Mouse (Mus musculus) brain, adult 2 months (tissue): ENCODE data around the gene Mfrp.
"Not testable (repeated sequence)": the region's sequence is repeated elsewhere in the genome, so short reads cannot be mapped to it uniquely, and the experiment has no call there.

Experiments used
- DNase-seq: peaks from one replicate; pipeline ENCODE4 v3.0.0; 2011; ENCODE audit warnings: low read depth, low spot score

Mfrp gene

DNA sequence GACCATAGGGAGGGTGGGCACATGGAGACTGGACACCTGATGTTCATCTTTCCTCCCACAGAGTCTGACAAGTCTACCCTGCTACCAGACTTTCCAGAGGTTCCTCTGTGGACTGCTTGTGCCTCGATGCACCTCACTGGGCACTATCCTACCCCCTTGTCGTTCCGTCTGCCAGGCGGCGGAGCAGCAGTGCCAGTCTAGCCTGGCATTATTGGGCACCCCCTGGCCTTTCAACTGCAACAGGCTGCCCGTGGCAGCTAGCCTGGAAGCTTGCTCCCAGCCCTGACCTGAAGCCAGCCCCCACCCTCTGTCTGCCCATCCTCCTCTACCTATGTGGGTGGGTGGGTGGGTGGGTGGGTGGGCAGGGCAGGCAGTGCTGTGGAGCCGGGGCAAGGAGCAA lies 4.7 kb downstream of the Mfrp start:
- no peak for DNase-seq

DNA sequence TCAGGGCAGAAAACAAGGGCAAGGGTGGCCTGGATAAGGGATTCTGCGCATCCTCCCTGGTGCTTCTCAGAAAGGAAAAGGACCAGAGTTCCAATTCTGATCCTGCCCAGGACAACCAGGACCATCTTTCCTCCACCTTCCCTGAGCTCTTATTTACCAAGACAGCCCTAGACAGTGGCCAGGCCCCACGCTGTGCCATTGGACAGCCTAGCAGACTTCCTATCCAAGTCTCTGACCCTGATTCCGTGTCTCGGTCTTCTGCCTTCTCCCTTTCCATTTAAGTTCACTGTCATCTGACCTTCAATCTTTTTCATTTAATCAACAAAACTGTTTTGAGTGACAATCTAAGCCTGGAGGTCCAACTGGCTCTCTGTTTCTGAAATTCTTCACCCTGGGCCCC lies 5.1 kb downstream of the Mfrp start:
- peak; percentile 55 for DNase-seq

DNA sequence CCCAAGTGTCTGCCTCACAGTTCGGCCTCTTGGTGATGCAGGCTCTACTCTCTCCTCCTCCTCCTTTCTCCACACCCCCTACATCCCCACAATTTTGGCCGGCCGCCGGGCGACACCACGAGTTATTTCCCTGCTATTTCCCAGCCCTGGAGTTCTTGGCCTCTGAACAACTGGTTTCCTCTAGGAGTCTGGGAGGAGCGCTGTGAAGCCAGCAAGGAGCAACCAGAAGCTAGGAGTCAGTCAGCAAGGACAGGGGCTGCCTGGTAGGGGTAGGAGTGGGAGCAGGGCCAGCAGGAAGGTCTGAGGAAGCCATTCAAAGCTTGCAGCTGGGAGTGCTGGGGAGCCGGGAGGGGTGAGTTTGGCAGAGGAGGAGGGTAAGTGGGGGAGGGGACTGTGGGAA lies 5.6 kb downstream of the Mfrp start, which contains the start of gene C1qtnf5:
C1qtnf5 (plus strand) TSS at position 136 of the 400 bp plus-strand sequence.
- DNase-seq = peak; percentile 77

DNA sequence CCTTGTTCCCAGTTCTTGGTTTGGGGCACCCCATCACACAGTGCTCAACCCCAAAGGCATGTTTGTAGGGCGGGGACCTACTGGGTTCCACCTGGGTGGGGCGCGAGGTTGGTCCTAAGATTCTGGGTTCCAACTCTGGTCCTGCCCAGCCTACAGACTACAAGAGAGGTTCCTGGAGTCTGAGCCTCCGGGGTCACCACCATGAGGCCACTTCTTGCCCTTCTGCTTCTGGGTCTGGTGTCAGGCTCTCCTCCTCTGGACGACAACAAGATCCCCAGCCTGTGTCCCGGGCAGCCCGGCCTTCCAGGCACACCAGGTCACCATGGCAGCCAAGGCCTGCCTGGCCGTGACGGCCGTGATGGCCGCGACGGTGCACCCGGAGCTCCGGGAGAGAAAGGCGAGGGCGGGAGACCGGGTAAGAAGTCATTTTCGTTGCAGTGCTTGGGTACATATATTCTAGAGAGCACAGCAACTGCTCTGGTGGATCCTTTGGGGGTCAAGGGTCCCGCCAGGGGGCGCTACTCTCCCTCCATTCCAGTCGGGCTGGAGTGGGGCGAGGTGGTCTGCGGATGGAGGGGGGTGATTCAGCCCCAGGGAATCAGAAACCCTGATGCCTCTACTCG lies 6.1 kb downstream of the Mfrp start:
- DNase-seq = peak; percentile 51

DNA sequence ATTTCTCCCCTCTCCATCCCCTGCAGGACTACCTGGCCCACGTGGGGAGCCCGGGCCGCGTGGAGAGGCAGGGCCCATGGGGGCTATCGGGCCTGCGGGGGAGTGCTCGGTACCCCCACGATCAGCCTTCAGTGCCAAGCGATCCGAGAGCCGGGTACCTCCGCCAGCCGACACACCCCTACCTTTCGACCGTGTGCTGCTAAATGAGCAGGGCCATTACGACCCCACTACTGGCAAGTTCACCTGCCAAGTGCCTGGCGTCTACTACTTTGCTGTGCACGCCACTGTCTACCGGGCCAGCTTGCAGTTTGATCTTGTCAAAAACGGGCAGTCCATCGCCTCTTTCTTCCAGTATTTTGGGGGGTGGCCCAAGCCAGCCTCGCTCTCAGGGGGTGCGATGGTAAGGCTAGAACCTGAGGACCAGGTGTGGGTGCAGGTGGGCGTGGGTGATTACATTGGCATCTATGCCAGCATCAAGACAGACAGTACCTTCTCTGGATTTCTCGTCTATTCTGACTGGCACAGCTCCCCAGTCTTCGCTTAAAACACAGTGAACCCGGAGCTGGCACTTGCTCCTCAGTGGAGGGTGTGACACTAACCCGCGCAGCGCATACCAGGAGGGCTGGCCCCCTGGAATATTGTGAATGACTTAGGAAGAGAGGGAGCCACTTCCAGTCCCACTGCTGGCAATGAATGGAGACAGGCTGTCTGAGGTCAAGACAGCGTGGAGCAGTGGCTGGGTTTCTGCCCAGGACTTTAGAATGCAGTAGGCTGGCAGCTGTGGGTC lies 6.9 kb downstream of the Mfrp start:
- no peak for DNase-seq

DNA sequence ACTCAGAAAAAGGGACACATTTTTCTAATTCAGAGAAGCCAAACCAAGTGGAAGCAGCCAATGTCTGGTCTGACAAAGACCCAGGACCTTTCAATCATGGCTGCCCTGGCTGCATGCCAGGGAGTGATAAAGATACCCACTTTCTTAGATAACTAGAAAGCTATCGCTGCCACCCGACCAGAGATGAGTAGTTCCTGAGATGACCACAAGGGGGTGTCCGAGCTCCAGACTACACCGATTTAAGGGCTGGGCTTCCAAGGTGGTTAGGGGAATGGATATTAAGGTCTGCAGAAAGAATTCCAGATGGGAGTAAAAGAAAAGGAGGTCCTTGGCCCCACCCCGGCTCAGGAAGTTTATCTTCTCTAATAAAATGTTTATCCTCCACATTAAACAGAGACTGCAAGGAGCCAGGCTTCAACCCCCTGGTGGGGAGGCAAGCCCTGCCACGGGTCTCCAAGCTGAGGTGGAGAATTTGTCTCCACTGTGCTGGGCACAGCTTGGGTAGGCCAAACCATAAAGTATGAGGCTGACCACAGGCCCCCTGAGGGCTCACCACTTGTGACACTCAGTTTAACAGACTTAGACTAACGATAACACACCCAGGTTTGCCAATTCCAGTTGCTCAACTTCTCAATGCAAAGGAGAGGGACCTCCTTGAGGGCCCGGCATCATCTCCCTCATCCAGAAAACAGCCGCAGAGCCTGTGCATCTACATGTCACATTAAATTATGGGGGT lies 8.0 kb downstream of the Mfrp start:
- peak; percentile 81 for DNase-seq

DNA sequence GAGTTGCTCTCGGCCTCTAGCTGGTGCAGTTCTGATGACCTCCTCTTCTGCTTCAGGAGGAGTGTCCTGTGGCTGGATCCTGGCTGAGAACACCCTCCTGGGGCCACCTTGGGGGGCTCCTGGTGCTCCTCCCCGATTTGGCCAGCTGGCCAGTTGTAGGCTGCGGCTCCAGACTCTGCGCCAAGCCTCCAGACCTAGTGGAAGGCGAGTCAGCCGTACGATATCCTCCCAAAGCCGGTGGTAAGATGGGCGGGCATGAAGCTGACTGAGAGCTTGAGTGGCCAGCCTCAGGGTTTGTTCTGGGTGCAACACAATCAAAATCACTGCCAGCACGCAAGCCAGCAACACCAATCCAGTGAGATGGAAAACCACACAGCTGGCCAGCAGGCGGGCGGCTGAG lies 10.4 kb downstream of the Mfrp start:
- not testable (repeated sequence) for DNase-seq

DNA sequence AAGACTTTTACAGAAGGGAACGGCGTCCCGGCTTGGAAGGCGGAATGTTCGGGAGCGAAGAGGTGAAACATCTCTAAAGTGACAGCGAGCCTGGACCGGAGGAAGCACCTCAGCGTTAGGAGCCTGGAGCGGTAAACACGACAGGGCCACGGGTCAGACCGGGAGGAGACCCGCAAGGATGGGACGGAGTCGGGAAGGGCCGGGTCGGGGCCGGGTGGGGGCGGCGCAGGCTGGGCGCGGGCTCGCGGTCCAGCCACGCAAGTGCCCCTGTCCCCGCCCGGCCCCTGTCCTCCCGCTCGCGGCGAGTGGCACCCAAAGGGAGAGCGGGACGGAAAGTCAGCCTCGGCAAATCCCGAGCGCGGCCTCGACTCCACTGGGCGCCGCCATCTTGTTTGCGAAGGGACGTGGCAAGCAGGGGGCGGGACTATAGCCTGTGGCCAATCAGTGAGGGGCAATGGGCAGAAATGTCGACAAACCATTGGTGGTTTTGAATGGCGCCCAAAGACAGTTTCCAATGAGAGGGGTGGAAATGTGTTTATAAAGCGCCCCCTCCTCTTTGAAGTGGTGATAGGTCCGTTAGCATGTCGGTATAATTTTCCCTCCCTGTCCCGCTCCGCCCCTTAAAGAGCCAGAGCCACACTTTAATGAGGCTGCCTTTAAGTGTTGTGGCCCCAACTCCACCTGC lies 11.7 kb downstream of the Mfrp start, which contains the start of the genes Gm49380 and Rnf26:
Gm49380 (minus strand) TSS at position 396 of the 685 bp plus-strand sequence.
Rnf26 (minus strand) TSS at position 413 of the 685 bp plus-strand sequence.
- peak; percentile 99 for DNase-seq

DNA sequence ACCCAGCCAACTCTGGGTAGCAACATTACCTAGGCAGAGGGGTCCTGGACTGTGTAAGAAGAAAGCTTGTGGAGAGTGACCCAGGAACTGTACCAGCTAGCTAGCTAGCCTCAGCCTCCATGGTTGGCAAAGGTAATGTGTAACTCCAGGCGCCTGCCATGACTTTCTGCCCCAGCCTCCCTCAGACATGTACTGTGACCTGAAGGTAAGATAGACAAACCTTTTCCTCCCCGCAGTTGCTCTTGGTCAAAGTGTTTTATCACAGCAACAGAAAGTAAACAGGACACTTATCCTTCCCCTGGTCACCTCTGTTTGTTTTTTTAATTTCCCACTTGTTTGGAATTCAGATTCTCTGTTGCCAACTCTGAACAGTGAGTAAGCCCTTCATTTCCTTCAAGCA lies 12.9 kb downstream of the Mfrp start:
- DNase-seq = no peak

DNA sequence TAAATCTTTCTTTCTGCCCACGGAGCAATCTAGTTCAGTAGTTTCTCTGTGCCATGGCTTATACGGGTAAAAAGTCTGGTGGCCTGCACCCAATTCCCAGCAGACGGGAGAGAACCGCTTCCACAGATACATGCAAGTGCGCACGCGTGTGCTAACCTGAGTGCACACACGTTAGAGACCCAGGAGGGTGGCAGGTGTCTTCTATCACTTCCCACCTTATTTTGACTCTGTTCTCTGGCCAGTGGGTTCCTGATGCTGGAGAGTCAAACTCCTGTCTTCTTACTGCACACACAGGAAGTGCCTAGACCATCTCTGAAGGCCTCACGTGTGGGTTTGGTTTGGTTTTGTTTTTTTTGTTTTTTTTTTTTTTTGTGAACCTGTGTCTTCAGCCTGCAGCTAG lies 14.1 kb downstream of the Mfrp start:
- DNase-seq = no peak

DNA sequence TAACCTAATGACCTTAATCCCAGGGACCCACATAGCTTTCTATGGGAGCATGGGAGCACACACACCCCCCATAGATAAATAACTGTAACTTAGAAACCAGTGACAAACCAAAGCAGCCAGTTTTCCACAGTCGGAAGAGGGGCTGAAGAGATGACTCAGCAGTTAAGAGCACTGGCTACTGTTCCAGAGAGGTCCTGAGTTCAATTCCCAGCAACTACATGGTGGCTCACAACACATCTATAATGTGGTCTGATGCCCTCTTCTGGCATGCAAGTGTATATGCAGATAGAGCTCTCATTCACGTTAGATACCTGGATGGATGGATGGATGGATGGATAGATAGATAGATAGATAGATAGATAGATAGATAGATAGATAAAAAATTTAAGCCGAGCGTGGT lies 14.7 kb downstream of the Mfrp start:
- no peak for DNase-seq

DNA sequence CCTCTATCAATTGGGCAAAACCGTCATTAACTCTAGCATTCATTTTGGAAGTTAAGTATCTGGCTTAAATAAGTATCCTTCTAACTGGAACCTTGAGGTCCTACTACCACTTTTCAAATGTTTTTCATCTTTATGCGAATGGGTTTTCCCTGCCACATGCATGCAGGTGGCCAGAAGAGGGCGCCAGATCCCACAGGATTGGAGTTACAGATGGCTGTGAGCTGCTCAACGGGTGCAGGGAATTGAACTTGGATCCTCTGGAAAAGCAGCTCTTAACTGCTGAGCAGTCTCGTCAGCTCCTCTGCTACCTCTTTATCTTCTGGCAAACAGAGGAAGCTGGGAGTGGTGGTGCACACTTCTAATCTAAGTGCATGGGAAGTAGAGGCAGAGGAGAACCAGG lies 17.5 kb downstream of the Mfrp start:
- DNase-seq = peak; percentile 38

DNA sequence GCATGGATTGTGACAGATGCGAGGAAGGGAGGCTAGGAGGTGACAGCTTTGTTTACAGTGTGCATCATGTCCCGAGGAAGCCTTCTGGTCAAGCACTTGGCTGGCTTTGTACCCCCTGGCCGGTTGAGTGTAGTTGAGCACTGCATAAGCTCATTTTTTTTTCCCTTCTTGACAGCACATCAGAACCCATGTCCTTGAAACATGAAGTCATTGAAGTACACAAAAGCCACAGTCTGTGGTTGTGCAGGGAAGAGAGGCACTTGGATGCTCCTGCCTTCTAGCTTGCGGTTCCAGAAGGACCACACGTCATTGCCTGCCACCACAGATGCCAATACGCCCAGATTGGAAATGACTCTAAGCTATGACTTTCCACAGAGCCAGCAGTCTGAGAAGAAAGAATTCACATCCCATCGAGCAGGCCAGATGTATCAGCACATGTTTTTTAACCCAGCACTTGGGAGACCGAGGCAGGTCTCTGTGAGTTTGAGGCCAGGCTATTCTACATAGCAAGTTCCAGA lies 18.5 kb downstream of the Mfrp start:
- DNase-seq = peak; percentile 55

DNA sequence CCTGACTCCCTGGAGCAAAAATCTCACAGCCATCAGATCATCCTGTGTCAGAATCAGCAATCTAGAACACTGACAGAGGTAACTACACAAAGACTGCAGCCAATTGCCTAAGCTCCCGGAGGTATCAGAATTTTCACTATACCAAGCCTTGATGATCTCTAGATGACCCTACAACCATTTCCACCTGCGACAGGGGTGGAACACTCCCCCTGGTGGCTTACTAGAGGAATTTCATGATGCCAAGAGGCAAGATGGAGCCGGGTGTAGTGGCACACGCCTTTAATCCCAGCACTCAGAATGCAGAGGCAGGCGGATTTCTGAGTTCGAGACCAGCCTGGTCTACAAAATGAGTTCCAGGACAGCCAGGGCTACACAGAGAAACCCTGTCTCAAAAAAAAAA lies 22.8 kb downstream of the Mfrp start:
- no peak for DNase-seq

DNA sequence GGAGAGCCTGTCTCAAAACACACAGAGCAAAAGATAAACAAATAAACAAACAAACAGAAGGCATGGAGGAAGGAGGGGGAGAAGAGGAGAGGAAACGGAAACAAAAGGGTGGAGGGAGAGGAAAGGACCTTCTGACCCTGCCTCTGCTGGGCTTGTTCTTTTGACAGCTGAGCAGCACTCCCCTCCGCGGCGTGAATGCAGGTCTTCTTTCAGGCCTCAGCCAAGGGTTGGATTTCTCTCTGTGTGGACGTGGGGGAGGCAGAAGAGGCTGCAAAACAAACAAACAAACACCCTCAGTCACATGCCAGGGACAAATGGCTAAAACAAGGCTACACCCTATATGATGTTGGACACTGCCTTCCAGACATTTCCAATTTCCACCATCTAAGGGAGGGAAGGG lies 23.5 kb downstream of the Mfrp start:
- DNase-seq = no peak

DNA sequence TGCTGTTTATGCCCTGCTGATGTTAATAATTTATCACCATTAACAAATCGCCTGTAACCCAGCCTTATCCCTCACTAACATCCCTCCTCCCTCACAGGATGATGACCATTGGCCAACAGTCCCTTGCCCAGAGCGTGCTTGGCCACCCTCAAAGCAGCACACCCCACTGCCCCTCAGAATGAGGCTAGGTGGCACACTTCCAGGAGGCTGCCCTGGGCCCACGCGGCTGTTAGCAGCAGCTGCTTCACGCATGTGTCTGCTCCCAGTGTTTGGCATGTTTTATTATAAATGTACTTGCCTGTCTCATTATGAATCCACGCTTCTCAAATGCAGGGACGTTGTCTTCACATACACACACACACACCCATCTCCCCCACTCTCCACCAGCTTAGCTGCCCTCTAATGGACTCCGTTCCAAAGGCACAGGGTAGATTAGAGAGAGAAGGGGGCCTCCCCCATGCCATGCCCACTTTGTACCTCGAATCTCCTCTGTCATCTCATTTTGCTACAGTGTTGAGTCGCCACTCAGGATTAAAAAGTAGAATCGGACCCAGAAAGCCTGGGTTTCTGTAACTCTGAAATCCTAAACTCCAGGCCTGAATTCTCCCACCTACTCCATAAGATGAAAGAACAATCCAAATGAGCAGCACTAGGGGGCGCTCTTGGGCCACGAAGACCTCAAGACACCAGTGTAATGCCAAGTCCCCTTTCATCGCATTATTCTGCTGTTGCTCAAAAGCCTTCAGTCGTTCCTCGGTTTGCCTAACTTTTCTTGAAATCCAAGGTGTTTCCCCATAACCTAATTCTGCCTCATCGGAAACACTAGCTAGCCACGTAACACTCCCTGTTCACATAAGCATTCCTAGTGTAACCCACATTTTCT lies 24.3 kb downstream of the Mfrp start:
- DNase-seq = peak; percentile 96

DNA sequence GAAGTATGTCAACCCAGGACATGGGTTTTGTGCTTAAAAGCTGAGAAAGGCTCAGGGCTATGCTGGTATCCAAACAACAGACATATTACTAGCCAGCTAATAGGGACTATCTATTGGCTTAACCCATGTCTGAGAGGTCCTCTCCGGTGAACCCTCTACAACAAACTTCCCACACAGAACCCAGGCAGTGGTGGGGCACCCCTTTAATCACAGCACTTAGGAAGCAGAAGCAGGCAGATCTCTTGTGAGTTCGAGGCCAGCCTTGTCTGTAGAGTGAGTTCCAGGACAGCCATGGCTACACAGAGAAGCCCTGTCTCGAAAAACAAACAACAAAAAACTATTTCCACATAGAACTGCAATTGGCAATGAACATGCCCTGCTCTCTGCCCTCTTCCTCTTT lies 25.2 kb downstream of the Mfrp start:
- DNase-seq = no peak

DNA sequence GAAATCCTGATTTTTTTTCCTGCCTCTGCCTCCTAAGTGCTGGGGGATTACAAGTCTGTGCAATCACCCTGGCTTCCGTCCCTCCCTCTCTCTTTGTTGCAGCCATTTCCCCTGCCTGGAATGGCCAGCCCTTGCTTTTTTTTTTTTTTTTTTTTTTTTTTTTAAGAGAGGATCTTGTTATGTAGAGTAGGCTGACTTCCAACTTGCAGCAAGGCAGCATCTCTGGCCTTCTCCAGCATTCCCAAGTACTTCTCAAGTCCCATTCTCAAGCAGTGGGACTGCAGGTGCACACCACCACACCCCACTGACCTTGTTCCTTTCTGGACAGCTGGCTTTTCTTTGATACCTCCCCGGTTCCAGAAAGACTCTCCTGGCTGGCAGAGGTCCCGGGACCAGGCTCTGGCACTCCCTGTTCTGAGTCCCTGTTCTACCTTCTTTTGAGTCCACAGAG lies 25.8 kb downstream of the Mfrp start:
- no peak for DNase-seq

DNA sequence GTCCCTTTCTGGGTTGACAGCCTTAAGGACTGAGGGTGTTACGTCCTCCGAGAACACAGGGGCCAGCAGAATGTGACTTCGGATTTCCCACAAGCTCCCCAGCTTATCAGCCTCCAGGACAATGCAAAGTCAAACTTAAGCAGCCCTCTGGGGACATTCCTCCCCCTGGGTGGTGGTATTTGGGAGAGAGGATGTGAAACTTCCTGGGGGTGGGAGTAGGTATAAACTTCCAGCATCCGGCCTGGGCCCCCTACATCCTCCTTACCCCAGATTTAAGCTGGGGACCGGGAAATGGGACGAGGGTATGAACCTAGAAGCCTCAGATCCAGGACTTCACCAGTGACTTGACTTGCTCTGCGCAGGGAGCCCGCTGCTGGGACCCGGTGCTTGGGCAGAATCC lies 28.1 kb downstream of the Mfrp start:
- no peak for DNase-seq

DNA sequence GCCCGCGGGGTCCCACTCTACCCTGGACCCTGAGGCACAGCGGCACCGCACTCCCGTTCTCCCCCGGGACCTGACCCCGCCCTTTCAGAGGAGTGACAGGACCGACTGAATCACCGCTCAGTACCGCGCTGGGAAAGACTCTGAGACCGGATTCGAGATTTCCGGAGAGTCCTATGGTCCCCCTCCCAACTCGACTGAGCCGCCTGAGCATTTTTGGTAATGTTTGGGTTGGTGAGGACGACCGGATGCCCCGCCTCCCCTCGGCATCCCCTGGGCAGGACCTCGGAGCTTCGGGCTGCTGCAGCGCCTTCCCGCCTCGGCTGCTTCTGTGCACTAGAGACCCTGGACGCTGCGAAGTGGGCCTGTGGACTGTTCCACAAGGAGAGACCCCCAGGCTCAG lies 28.5 kb downstream of the Mfrp start:
- peak; percentile 66 for DNase-seq
